Mouse (Mus musculus): ENCODE measurements around the gene Dpt.

DNA sequence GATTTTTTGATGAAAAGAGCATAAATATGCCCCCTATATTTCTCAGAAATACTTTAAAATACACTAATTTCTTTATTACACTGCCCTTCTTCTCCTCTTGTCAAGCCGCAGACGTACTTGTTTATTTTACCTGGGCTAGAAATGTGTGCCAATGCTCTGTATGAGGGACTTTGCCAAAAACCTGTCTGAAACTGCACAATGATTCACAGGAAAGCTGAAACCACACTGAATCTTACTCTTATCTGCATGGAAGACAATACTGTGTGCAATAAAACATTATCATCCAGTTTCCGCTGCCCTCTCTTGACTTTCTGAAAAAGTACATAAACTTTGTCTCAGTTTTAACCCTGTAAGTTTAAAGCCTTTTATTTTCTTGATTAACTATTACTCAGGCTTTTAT lies 20.9 kb downstream of the Dpt start:
- TF ChIP-seq GATA1 (IDR thresholded peaks at IDR 0.05; ENCODE audit: borderline replicate concordance, low read length) (no peak), CTCF (IDR thresholded peaks at IDR 0.05; ENCODE audit: low read depth, low read length) (no peak), POLR2AphosphoS5 (IDR thresholded peaks at IDR 0.05; ENCODE audit: insufficient replicate concordance, low read depth, low read length) (no peak), GATA2 (IDR thresholded peaks at IDR 0.05; ENCODE audit: borderline replicate concordance, low read depth, low read length) (no peak), TAL1 (conservative IDR thresholded peaks at IDR 0.05; ENCODE audit: low read depth, low read length) (no peak)
